Mouse (Mus musculus): ENCODE measurements around the gene Hccs.

GRCm38 (mm10) chrX:169302271-169303045 is 17.7 kb downstream of the Hccs start:
- TF ChIP-seq MAFK (IDR thresholded peaks at IDR 0.05; ENCODE audit: insufficient read depth, low read depth, low read length) (no peak), ZC3H11A (IDR thresholded peaks at IDR 0.05; ENCODE audit: borderline replicate concordance, low read depth, low read length) (no peak), HCFC1 (IDR thresholded peaks at IDR 0.05; ENCODE audit: borderline replicate concordance, insufficient read depth, low read length) (no peak), CHD2 (IDR thresholded peaks at IDR 0.05; ENCODE audit: low read depth, low read length) (no peak), ZNF384 (IDR thresholded peaks at IDR 0.05; ENCODE audit: low read depth, low read length) (no peak)
